Mouse (Mus musculus): ENCODE measurements around the gene Ehd4.

Ehd4 gene

DNA sequence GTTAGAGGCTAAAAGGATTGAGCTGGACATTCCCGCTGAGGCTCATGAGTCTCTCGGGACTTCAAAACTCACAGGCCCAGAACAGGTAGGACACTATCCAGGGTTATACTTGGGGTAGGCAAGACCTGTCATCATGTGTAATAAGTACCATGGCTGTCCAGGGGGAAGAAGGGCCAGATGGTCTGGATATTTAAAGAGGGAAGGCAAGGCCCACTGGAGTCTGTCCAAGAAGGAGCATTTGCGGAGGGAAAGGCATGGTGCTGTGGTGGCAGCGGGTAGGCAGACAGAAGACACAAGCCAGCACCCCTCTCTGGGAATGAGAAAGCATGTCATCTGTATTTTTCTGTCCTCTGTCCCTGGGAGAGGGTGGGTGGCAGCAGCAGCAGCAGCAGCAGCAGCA is 80.3 kb downstream of the Ehd4 start:
- no peak for DNase-seq (ENCODE audit: low spot score in 2 of 2)

DNA sequence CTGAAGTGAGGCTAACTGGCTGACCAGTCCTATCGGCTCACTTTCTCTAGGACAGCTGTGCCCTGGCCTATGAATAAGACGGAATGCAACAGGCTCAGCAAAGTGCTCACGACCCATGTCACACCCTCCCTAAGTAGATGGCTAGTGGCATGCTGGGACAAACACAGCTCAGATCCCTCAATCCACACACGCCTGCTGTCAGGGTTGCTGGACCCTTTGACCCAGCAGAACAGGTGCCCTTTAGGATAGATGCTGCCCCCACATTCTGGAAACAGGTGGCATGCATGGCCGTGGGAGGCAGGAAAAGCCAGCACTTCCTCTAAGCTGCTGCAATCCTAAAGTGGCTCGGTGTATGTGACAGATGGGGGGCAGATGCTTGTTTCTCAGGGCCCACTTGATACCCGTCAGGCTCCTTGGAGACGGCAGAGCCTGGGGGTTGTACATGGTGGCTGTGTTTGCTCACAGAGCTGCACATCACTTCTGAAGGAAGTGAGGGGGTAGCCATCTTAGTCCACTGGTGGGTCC is 84.9 kb downstream of the Ehd4 start:
- DNase-seq (ENCODE audit: low spot score in 2 of 2) = no peak

DNA sequence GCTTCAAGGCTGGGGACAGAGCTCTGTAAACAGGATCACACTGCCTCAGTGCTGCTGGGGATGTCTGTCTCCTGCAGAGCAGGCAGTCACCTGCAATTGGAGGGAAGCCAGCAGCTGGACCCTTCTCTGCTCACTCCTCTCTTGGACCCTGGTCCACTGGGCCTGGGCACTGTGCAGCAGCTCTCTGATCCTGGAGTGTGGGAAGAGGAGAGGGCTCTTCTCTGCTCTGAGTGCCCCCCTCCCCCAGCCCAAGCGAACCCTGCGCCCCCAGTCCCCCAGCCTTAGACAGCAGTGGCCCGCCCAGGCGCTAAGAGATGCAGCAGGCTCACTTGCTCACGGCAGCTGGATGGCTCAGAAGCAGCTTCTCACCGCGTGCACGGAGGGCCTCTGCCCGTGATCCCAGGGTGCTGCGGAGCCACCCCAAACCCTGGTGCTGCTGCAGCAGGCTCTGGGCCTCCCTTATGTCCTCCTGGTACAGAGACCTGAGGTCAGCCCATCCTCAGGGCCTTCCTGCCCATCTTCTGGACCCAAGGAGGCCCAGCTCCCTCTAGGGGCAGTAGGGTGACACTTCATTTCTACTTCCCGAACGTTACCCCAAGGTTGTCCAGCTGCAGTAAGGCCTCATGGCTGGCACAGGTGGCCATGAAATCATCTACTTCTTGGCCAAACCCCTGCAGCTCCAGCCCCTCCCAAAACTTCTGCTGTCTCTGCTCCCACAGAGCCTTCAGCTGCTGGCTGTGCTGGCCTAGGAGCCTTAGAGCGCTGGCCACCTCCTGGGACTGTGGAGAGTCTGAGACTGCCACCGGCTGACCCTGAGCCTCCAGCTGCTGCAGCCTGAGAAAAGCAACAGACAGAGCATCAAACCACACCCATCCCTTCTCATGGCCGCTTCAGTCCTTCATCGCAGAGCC is 85.6 kb downstream of the Ehd4 start:
- DNase-seq (ENCODE audit: low spot score in 2 of 2) = no peak

DNA sequence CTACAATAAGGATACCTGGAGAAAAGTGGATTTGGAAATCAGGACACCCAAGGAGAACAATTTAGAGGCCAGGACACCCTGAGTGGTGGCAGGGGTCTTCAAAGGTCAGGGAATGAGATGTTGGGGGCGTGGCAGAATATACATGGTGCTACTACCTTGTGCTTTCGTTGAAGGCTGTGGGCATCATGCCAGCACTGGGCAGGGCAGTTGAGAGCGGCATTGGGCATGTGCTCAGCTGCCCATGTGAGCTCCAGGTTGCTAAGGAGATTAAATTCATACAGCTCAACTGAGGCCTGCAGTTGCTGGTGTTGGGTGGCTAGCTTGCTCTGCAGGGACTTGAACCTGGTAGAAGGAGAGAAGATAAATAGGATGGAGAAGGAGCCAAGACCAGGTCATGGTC is 88.2 kb downstream of the Ehd4 start:
- no peak for DNase-seq (ENCODE audit: low spot score in 2 of 2)

DNA sequence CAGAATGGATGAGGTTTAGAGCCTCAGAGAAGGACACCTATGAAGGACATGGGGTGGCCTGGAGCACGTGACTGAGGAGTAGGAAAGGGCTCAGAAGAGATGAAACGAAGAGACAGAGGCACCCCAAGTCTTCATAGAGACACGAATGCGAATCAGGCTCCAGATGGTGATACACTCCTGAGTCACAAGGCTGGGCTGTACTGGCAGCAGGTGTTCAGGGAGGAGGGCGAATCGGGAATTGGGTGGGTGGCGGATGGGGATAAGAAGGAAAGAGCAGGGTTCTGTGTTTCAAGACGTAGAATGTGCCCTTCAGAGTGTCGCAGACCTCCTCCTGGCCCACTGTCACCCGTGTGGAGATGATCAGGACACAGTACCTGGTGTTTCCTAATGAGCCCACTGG is 89.2 kb downstream of the Ehd4 start:
- DNase-seq (ENCODE audit: low spot score in 2 of 2) = no peak

DNA sequence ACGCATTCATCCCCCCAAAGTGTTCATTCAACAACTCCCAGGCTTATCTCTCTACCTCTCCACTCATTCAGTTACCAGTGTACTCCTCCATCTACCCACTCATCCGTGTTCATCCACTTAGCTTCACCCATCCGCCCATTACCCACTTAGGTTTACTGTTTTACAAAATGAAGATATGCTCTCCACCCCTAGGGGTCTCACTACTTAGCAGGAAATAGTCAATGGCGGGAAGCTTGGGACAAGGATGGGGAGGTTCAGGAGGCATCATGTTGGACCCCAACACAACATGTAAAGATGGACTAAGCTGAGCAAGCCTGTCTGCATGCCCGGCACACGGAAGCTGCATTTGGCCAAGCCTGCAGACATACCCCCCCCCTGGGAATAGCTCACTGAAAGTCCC is 89.8 kb downstream of the Ehd4 start:
- no peak for DNase-seq (ENCODE audit: low spot score in 2 of 2)

DNA sequence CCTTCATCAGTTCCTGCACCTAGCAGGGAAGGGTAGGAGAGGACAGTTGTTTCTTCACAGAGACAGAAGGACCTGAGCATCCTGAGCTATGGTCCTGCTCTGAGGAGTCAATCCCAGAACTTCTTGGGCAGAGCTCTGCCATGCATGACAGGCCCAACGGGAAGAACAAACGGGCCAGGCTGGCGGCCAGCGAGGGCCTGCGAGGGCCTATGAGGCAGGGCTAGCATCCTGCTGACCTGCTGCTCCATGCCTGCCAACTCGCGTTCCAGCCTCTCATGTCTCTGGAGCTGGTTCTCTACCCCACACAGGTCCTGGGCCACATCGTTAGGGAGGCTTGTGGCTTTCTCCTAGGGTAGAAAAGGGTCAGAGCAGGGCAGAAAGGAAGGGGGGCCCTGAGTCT is 92.2 kb downstream of the Ehd4 start:
- DNase-seq (ENCODE audit: low spot score in 2 of 2) = no peak

DNA sequence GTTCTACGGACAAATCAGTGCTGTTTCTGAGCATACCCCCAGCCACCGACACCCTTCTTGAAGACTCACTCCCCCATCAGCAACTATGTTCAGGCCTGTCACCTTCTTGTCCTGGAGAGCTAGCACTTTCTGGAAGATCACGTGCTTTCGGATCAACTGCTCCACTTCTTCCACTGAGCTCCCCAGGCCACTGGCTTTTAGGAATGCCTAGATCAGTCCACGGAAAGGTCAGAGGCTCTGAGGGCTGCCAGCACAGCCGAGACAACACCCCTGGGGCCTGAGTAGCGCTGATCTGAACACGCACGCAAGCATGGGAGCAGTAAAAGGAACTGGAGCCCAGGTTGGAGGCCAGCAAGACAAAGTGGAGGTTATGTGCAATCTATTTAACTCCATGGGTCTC is 93.8 kb downstream of the Ehd4 start:
- DNase-seq (ENCODE audit: low spot score in 2 of 2) = no peak

DNA sequence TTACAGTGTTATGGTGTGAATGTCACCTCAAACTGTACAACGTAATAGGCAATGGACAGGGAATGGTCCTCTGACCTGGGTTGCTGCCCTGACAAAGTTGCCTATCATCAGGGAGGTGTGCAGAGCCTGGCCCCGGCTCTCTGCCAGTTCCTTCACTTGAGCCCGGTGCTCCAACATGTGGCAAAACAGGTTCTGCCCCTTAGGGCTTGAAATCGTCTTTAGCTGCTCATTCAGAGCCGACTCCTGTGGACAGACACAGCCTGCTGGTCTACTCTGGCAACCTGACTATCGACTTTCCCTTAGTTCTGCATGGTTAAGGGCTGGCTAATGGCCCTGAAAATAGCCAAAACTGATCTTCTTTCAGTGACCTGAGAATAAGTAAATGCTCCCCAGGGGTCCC is 94.2 kb downstream of the Ehd4 start:
- no peak for DNase-seq (ENCODE audit: low spot score in 2 of 2)

DNA sequence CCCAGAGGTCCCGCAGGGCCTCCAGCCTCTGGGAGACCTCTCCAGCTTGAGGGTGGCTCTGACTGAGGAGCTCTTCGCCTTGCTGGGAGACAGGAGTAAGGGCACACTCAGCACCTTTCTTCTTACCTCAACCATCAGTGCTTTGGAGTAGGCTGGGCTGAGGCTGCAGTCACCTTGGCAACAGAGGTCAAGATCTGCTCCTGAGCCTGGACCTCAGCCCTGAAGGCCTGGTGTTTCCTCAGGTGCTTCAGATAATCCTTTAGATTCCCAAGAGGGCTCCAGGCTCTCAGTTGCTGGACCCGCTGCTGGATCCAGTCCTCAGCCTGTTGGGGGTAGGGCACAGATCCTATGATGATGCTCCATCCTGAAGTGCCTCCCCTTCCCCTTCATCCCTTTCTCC is 94.9 kb downstream of the Ehd4 start:
- DNase-seq (ENCODE audit: low spot score in 2 of 2) = no peak

DNA sequence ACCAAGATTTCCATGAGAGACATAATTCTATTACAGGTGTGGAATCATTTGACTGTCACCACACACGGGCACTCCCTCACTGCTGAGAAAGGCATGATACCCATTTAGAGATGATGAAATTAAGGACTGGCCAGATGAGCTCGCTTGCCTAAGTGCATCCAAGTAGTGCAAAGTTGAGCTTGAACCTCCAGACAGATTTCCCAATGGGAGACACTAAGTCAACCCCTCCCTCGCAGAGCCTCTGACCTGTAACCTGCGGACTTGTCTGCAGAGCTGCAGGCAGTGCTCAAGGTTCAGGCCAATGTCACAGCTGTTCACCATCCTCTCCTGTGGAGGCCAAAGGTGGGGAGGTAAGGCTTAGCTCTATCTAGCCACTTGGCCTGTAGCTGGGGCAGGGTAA is 95.6 kb downstream of the Ehd4 start:
- DNase-seq (ENCODE audit: low spot score in 2 of 2) = no peak

DNA sequence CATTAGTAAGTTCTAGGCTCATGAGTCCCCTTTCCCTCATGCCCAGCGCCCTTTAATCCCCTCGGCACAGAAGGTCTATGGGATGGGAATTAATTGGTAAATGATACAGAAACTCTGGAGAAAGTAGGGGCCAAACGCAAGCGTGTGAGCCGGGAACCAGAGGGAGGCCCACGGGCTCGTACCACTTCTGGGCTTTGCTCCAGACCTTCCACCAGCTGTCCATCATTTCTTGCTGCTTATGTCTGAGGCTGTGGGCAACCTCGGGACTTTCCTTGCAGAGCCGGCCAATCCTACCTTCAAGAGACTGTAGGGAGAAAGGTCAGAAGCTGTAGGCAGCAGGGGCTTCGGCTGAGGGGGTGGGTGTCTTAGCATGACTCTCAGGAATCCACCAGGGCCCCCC is 98.5 kb downstream of the Ehd4 start:
- DNase-seq (ENCODE audit: low spot score in 2 of 2) = no peak

DNA sequence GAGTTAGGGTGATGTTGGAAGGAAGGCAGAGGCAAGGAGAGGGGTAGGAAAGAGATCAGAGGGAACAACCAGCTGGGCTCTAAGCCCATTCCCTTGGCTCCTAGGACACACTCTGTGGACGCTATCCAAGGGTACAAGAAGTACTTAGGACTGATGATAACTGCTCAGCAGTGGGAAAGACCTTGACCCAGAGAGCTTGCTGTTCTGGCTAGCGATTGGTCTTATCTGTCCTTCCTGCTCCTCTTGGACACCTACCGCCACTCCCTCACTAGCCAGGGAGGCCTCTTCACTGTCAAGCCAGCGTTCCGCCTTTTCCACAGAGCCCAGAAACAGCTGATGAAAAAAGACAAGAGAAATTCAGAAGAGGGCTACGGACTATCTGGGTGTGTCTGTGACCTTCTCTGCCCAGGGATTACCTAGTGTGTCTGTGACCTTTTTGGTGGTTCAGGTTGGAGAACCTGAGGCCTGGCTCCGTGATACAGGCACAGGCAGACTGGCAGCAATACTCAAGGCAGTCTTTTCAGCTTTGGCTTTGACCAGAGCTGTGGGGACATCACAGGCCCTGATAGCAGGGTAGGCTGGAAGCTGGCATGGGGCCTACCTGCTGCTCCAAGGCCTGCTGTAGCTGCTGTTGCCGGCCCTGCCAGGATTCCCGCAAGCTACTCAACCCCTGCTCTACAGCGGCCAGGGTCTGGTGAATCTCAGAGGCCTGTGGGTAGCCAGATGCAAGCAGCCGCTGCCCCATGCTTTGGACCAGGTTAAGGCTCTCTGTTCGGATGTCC is 99.4 kb downstream of the Ehd4 start:
- no peak for DNase-seq (ENCODE audit: low spot score in 2 of 2)

DNA sequence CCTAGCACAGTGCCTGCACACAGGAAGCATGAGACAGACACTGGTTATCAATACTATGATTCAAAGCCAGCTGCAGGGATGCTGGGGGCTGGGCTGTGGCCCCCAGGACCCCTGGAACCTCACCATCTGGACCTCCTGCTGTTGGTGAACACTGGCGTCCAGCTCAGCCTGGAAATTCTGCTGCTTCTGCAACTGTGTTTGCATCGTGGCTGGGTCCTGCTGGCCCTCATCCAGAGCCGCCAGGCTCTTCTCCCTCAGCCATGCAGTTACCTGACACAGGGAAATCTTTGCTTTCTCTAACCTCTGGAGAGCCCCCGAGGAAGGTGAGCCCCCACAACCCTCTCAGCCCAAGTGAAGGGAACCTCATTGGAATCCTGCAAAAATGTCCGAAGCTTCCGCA is 103.0 kb downstream of the Ehd4 start:
- DNase-seq (ENCODE audit: low spot score in 2 of 2) = no peak

DNA sequence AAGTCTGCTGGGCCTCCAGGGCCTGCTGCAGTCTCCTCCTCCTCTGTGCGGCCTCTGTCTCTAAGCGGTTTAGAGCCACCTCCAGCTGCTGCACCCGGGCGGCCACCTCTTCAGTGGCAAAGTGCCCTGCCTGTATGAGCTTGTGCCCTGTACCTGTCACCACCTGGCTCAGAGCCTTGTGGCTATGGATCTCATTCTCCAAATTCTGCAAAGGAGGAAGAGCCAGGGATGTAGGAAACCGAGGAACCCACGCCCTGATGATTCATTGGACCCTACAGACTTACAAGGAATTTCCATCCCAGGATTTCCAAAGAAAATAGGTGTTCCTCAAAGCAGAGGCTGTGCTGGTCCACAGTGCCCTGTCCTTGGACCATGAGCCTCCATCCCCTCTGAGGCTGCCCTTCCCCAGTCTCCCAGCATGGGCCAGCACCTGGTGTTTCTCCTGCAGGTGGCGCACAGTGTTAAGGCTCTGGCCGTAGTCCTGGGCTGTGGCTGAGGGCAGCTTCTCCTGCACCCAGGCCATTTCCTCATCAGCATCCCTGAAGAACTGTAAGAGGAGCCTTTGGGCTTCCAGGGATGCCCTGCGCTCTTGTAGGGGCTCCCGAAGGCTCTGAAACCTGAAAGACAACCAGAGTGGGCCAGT is 104.7 kb downstream of the Ehd4 start:
- peak in 1 of 2 experiments; percentile 24 for DNase-seq (ENCODE audit: low spot score in 2 of 2)

DNA sequence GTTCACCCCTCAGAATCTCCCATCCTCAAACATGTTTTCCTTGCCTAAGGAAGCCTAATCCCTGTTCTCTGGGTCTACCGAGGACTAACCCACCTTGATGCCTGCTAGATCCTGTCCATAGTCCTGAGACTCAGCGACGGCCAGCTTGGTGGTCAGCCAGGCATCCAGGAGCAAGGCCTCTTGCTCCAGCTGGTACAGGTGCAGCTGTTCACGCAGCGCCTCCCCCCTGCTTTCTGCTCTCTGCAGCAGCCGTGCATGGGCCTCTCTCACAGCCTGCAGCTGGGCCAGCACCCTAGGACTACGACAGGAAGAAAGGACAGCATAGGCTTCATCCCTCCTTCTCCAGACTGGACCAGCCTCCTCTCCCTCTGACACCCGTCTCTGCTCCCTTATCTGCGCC is 106.2 kb downstream of the Ehd4 start:
- no peak for DNase-seq (ENCODE audit: low spot score in 2 of 2)

DNA sequence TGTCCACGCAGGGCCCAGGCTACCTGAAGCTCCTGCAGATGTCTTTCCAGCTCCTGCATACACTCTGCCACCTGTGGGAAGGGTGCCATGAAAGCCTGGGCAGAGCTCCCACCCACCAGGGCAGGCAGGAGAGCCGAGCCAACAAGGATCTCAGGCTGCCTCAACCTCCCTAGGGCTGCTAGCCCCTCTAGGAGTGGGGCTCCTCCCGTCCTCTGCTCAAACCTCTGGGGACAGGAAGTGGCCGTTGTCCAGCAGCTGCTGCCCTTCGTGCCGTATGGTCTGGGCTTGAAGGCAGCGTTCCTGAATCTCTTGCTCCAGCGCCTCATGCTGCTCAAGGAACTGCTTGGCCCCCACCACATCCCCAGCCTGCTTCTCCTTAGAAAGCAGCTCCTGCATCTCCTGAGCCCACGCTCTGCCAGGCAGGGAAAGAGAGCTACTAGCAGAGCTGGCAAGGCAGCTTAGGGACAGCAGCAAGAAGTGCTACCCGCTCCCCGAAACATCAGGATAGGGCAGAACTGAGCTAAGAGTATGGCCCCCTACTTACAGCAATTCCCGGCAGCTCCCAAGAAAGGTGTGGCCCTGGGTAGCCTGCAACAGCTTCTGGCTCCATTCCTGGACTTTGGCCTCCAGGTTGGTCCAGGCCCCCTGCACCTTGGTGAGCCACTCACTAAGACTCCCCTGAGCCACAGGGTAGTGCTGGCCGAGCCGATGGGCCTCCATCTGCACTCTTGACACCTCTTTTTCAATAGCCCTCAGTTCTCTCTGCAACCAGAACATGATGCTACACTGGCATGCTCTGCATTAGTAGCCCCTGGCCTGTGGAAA is 107.7 kb downstream of the Ehd4 start:
- DNase-seq (ENCODE audit: low spot score in 2 of 2) = no peak

DNA sequence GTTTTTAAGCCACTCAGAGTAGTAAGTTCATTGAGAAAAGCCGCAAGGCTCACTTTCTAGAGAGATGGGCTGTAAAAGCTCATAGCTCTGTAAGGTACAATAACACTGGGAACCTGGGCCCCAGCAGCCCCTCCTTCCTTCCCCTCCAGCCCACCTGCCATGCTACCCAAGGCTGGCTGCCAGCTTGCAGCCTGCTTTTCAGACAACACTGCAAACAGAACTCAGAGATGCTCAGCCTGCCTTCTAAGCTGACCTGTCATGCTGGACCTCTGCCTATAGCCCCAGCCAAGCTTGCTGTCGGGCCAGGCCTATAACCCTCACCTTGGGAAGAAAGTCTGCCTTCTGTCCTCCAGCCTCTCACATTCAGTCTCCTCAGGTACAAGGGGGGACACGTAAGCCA is 109.7 kb downstream of the Ehd4 start:
- no peak for DNase-seq (ENCODE audit: low spot score in 2 of 2)

DNA sequence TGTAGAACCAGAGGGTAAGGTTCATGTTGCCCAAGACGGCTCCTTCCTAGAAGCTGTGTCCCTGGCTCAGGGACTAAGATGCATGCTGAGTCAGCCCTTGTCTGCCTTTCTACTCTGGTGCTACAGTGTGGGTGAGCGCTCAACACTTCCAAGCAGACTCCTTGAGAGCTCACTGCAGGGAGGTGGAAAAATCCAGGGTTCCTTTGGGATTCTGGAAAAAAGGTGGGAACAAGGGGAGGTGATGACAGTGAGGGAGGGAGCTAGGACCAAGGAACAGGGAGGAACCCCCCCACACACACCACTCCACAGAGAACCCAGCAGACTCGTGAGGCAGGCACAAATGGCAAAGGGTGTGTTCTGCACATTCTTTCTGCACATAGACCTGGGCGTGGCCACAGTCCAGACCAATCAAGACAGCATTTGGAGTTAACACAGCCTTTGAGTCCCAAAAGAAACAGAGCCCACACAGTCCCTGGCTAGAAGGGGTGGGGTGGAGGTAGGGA is 110.3 kb downstream of the Ehd4 start:
- no peak for DNase-seq (ENCODE audit: low spot score in 2 of 2)

DNA sequence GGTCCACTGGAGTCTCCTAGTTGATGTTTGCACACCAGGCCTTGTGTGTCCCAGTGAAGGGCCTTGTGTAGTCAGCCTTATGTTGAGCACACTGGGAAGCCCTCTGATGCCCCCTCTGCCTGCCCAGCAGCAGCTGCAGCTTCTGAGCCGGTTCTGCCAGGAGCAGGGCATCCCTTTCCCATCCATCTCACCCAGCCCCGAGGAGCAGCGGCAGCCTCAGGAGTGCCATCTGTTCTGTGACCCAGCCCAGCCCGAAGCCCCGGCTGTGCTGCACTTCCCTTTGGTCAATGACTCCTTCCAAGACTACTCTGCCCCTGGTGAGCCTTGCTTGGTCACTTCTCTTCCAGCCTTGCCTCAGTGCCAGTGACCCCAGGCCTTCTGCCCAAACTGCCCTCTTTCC is 113.4 kb downstream of the Ehd4 start:
- DNase-seq (ENCODE audit: low spot score in 2 of 2) = no peak

Data from natural killer cell, adult 2 months (primary cell).